Mouse (Mus musculus) inflammation-experienced regulatory T-cells, adult 6 months (primary cell): ENCODE measurements at regions not wholly inside any gene's neighbourhood (a gene's known extent, or its start where the extent isn't known, plus 50 kb on each side); places are given as distances from the start of the nearest gene placed in this dataset.

ENCODE experiments used
- ATAC-seq: one replicate; pipeline ENCODE4 v1.8.0; 2017

- no peak for ATAC-seq
These were observed 74.0 kb upstream of the Ppara start for GRCm38 (mm10) chr15:85660528-85661392.

DNA sequence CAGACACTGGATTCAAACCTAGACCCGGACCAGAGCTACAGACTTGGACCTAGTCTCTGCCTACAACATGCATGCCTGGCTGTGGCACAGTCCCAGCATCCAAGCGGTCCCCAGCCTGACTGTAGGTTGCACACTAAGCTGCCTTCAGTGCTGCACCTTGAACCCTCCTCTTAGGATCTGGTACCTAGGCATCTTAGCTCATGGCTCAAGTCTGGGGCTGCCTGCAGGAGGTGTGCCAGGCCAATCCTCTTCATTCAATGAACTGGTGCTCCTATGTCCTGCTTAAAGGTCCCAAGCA lies 73.4 kb upstream of the Ppara start:
- no peak for ATAC-seq

GRCm38 (mm10) chr15:85661771-85662170 lies 73.0 kb upstream of the Ppara start:
- no peak for ATAC-seq

DNA sequence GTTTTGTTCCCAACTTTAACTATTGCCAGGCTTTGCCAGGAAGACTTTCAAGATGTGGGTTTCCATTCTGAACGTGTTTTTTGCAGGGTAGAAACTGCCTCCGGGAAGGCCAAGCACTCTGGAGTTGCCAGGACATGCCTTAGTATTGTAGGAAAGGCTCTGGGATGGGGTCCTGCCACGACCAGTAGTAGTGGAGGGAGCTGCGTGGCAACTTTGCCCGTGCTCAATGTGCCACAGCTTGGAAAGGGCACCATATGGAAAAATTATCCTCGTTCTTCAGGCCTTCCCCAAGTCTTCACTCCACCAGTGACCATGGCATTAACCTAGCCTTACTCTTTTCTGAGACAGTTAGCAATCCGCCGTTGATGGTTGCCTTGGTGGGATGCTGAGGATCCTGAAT lies 72.5 kb upstream of the Ppara start:
- no peak for ATAC-seq

- no peak for ATAC-seq
These were observed 72.1 kb upstream of the Ppara start for GRCm38 (mm10) chr15:85662673-85663072.

- ATAC-seq, result no peak
These were observed 70.9 kb upstream of the Ppara start for GRCm38 (mm10) chr15:85663757-85664431.

GRCm38 (mm10) chr15:85664432-85664828 lies 70.4 kb upstream of the Ppara start:
- ATAC-seq, result no peak

DNA sequence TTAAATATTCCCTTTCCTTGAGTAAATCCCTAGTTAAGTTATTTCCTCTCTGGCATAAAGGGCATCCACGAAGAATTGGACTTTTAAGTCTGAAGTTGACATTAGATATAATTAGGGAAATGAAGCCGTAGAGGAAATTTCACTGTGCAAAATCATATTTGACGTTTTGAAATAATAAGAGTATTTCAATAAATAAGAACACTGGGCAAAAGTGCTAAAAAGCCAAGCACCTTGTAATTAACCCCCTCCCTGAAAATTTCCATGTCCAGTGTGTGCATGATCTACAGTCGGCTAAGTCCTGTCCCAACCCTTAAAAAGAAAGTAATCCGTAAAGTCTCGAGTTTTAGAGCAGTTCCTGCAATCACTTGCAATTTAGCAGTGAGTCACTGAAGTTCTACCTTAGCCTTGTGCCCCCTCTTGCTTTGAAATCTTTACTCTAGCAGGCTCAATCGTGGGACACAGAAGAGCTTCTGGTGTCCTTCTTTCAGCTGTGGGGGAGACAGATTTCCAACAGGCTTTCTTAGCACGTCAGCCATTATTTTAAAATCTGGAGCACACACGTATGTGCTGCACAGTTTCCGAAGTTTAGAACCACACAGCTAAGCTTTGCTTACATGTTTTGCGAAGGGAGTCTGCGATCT lies 69.5 kb upstream of the Ppara start:
- no peak for ATAC-seq

GRCm38 (mm10) chr15:85666496-85666895 lies 68.3 kb upstream of the Ppara start:
- ATAC-seq, result no peak

DNA sequence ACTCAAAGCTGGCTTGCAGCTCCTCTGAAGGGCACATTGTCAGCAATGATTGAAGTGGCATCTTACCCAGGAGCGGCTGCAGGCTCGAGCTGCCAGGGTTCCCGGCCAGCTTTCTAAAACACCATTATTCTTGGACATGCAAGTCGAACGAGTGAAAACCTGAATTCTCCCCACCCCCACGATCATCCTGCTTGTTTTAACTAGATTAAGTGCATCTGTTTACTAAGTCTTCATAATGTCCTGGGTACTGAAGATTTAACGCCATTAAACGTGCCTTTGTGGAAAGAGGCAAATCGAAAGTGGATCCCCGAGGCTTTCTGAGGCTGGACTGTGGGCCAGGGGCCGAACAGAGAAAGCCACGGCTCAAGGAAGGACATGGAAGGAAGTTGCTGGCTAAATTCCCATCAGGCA lies 67.4 kb upstream of the Ppara start:
- ATAC-seq, result no peak

DNA sequence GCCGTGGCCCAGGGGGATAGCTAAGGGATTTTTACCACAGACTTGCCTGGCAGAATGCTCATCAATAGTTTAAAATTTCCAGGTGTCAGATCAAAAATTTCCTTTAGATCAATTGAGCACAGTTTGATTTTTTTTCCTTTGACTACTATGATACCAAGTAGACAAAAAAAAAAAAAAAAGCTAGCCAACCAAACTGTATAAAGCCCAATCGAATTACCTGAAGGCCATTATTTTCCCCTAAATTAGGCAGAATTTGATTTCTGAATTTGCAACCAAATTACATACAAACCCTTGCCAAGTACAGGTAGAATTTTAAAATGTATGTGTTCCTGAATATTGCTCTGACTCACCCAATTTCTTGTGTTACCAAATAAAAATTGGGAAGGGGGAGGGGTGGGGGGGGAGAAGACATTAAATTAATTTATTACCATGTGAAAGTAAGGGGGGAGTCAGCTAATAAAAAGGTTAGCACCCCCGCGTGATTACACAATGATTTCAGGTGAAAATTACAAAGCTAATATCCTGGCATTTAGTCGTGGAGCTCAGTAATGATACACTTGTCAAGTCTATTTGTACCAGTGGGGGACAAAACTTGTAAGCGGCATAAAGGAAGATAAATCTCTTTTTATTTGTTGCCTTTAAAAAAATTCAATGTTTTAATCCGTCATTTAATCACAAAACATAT lies 66.7 kb upstream of the Ppara start:
- ATAC-seq, result no peak

- no peak for ATAC-seq
These were observed 65.7 kb upstream of the Ppara start for GRCm38 (mm10) chr15:85668871-85669651.

- ATAC-seq, result no peak
These were observed 65.1 kb upstream of the Ppara start for GRCm38 (mm10) chr15:85669652-85670175.

DNA sequence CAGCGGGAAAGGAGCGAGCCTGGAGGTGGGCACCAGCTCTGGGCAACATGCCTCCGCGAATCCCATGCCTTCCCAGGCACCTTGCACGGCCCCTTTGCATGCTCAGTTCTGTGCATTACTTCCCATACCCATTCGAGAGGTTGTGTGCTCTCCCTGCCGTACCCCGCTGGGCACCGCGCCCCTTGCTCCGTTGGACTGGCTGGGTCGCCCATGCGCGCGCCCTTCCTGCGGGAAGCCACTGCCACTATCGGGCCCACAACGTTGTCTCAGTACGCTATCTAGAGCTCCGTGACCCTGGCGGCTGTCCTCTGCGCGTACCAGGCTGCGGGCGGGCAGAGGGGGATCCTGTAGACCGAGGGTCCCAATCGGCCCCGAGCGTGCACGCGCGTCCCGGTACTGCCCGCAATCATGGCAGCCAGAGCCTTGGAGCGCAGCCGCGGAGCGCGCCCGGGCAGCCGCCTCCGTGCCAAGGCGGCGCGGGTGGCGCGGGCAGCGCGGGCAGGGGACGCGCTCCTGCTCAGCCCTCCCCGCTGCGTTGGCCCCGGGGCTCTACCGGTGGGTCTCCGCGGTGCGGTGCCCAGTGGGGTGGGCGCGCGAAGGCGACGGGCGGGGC lies 64.5 kb upstream of the Ppara start:
- ATAC-seq, result no peak

- ATAC-seq, result no peak
These were observed 63.7 kb upstream of the Ppara start for GRCm38 (mm10) chr15:85670789-85671700.

DNA sequence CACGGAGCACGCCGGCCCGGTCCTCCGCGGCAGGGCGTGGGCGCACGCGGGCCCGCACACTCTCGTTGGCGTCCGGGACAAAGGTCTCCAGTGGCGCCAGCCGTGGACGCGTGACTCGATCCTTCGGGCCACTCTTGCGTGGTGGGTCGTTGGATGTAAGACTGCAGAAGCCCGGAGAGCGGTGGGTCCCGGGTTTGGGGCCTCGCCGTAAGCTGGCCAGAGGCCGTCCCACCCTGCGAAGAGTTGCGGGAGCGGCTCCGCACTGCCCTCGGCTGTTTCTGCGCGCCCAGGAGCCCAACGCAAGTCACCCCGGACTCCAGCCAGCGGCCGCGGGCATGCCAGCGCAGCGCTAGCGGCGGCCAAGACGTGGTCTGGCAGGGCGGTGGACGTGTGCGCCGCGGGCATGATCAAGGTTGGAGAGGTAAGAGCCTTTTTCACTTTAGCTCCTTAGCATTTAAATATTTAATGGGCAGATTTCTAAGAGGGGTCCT lies 63.0 kb upstream of the Ppara start:
- no peak for ATAC-seq

DNA sequence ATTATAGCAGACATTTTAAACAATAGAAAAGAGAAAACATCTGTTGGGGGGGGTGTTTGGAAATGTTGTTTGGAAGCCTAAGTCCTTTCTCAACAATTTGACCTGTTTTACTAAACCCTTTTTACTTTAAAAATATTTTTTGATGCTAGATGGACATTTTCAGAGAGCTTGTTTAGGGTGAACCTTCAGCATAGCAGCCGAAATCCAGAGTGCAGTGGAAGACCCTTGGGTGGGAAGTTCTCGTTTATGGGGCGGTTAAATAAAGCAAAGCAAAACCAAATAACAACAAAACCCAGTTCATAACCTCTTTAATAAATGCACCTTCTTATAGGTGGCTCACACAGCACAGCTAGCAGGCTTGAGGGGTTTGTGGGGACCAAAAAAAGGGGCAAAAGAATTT lies 62.4 kb upstream of the Ppara start:
- ATAC-seq, result no peak

DNA sequence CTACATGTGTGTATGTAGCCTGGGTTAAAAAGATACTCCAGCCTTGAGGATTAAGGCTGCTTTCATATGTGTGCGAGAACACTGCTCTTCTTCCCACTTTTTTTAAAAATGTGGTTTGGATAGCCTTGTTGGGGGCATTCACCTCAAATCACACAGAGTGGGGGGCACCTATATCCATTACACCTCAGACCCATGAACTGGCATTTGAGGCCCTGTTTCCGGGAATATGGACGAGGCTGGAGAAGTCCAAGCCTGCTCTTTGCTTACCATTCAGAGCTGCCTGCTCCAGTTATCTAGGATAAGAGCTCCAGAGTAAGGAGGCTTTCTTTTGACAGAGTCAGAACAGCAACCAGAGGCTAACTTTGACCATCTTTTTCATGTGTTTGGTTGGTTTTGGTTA lies 61.9 kb upstream of the Ppara start:
- ATAC-seq, result no peak

DNA sequence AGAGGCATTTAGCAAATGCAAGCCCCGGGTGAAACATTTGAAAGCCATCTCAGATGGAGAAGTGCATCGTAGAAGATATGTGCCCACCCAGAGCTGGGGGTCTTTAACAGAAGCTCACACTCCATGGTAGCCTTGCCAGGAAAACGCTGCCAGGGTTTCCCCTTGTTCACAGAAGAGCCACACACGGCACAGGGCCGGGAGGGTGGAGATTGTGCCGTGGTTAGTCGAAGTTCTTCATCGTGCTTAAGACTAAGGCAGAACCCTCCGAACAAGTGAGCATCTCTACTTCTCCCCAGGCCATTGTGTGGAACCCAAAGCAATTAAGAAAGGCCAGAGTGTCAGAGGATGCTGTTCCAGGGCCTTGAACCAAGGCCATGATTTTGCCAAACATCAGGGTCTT lies 61.3 kb upstream of the Ppara start:
- no peak for ATAC-seq

DNA sequence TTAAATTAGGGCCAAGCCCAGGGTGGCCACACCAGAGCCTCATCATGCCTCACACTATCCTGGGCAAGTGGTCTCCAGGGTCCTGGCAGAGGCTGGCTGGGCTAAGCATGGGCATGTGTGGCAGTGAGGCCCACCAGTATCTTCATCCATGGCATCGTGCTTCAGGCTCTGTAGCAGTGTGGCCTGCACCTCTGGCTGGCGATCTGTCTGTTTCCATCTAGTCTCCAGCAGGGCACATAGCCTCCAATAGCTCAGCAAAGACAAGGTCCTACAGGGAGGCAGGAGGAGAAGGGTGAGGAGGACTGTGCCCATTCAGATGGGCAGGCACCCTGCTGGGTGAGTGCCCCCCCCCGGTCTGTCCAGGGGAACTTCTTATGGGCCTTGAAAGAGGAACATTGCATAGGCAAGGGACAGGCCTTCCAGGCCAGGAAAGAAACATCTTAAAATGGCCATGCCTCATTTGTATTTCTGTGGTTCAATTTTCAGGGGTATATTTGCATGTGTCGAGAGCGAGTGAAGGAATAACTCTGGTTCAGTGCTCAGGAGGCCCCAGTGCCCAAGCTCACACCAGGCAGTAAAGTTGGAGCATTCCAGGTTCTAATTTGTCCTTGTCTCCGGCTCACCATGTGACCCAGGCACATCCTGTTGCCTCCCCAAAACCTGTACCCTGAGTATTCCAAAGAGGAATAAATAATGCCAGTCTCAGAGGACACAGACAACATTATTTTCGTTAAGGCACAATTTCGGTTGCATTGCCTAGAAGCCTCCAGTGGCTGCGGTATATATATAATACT lies 60.4 kb upstream of the Ppara start:
- ATAC-seq, result no peak
